Mouse (Mus musculus): ENCODE data around the gene Nudt2.

- TF ChIP-seq TAL1 (IDR thresholded peaks at IDR 0.05; ENCODE audit: low read length) (no peak), GATA1 (IDR thresholded peaks at IDR 0.05; ENCODE audit: low read length) (no peak)
These were observed 30.9 kb downstream of the Nudt2 start for GRCm38 (mm10) chr4:41495850-41496249.

Data from erythroblast, embryonic 14.5 days (primary cell).